ENCODE assay signal across 16 mouse cellular contexts in the genomic region with DNA sequence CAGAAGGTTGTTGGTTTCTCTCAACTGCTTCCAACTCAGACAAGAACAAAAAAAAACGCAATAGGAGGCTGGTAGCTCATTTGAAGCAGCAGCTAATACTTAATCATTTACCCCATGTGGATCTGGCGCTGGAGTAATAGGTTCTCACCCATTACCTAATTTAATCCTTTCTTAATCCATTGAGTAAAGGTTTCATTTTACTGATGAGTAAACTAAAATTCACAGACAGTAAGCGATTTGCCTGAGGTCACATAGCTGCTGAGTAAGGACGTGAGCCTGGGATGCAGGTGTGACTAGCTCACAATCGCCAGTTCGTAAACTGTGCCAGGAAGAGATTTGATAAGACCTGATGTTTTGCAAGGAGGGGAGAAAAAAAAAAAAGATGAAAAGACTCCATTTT.
"Had no signal": no experiment of that assay in that cellular context is flagged by ENCODE, and none has a peak within 500 bp of the region (broad histone marks: within the 10 kb centered on the region; RNA-seq: fewer than 3 reads in every experiment).

No protein-coding gene starts in this region.

- H3K27me3 ChIP-seq: intestine, embryonic 15.5 days; limb, embryonic 13.5 days; liver, embryonic 12.5 days; neural tube, embryonic 15.5 days had no signal

- H3K9me3 ChIP-seq: intestine, embryonic 15.5 days; limb, embryonic 13.5 days; liver, embryonic 12.5 days; midbrain, embryonic 10.5 days; neural tube, embryonic 15.5 days had no signal

- H3K4me1 ChIP-seq: intestine, embryonic 15.5 days; limb, embryonic 13.5 days; liver, embryonic 12.5 days; midbrain, embryonic 10.5 days; neural tube, embryonic 15.5 days had no signal

- H3K27ac ChIP-seq: intestine, embryonic 15.5 days; kidney, postnatal 0 days; layer of hippocampus, adult 2 months; limb, embryonic 13.5 days; liver, embryonic 12.5 days; midbrain, embryonic 10.5 days; neural tube, embryonic 15.5 days; stomach, postnatal 0 days had no signal

- DNase-seq: left cerebral cortex, postnatal 4 days; lung, embryonic 14.5 days; lung, postnatal 10 days; lung, postnatal 4 days; midbrain, embryonic 14.5 days; right cerebral cortex, adult 18-20 months; thymus, postnatal 4 days had no signal

- H3K36me3 ChIP-seq: intestine, embryonic 15.5 days; limb, embryonic 13.5 days; liver, embryonic 12.5 days; midbrain, embryonic 10.5 days; neural tube, embryonic 15.5 days had no signal

- ATAC-seq: intestine, embryonic 15.5 days; liver, embryonic 12.5 days had no signal

- H3K9ac ChIP-seq: intestine, embryonic 15.5 days; limb, embryonic 13.5 days; liver, embryonic 12.5 days; lung, embryonic 14.5 days; neural tube, embryonic 15.5 days had no signal

- H3K4me3 ChIP-seq: intestine, embryonic 15.5 days; layer of hippocampus, adult 2 months; limb, embryonic 13.5 days; liver, embryonic 12.5 days; midbrain, embryonic 10.5 days; myocyte; neural tube, embryonic 15.5 days had no signal

- H3K4me2 ChIP-seq: intestine, embryonic 15.5 days; limb, embryonic 13.5 days; liver, embryonic 12.5 days; lung, embryonic 14.5 days; neural tube, embryonic 15.5 days had no signal
